ENCODE assay signal across 9 mouse cellular contexts in genomic region chr17:10500795-10501432, GRCm38 (mm10).
DNase-seq lines count a peak whose midpoint lies in the region; ATAC-seq and TF ChIP-seq lines count a peak whose summit lies in the region.
"Had no signal": no experiment of that assay in that cellular context is flagged by ENCODE, and none has a peak within 500 bp of the region (broad histone marks: within the 10 kb centered on the region; RNA-seq: fewer than 3 reads in every experiment).

No protein-coding gene starts in this region.

- H3K4me1 ChIP-seq in midbrain, embryonic 10.5 days: peaks cover 29% of the 10 kb centered on the region
- H3K4me1 ChIP-seq in midbrain, embryonic 15.5 days: peaks cover 13% of the 10 kb centered on the region
- 0 out of 2 replicates have a peak, but pooled peaks cover 4% of the 10 kb centered on the region for H3K4me1 ChIP-seq in kidney, postnatal 0 days (replicated peaks; ENCODE audit: insufficient read depth, low read length)

- peak; percentile 47 for DNase-seq in midbrain, embryonic 10.5 days (ENCODE audit: low spot score)
- peak; percentile 6 for DNase-seq in c-Kit-positive CD71-positive TER-119-positive erythroid progenitor cells, embryonic 14.5 days (ENCODE audit: low spot score)
- no peak for DNase-seq in kidney, postnatal 0 days (ENCODE audit: low spot score)
- peak; percentile 74 for DNase-seq in retina, embryonic 14.5 days (ENCODE audit: low spot score)
- DNase-seq in spleen, postnatal 36 days (ENCODE audit: low spot score in 2 of 2): no peak
- no peak for DNase-seq in frontal cortex, postnatal 14 days (ENCODE audit: low spot score in 2 of 2)
- no peak for DNase-seq in cerebellum, adult 8-10 months

- no peaks in the 10 kb centered on the region for H3K9me3 ChIP-seq in midbrain, embryonic 10.5 days (replicated peaks)
- H3K9me3 ChIP-seq in midbrain, embryonic 15.5 days: no peaks in the 10 kb centered on the region
- no peaks in the 10 kb centered on the region for H3K9me3 ChIP-seq in kidney, postnatal 0 days (replicated peaks; ENCODE audit: low read length)

- no peaks in the 10 kb centered on the region for H3K27me3 ChIP-seq in midbrain, embryonic 10.5 days (ENCODE audit: low read depth, poor library complexity, severe bottlenecking)
- no peaks in the 10 kb centered on the region for H3K27me3 ChIP-seq in midbrain, embryonic 15.5 days (replicated peaks)
- no peaks in the 10 kb centered on the region for H3K27me3 ChIP-seq in kidney, postnatal 0 days (ENCODE audit: insufficient read depth, low read length)

- no peak overlapping the region for H3K9ac ChIP-seq in midbrain, embryonic 15.5 days
- H3K9ac ChIP-seq in kidney, postnatal 0 days (ENCODE audit: low read depth, low read length): no peak overlapping the region

- H3K27ac ChIP-seq in midbrain, embryonic 10.5 days (replicated peaks): peak overlapping the region; percentile 63
- no peak overlapping the region for H3K27ac ChIP-seq in midbrain, embryonic 15.5 days
- H3K27ac ChIP-seq in kidney, postnatal 0 days: no peak overlapping the region

- ATAC-seq in midbrain, embryonic 15.5 days (replicated peaks): no peak
- peak; percentile 46; the same call in 1 of the 2 replicates for ATAC-seq in kidney, postnatal 0 days (replicated peaks; ENCODE audit: low FRiP score, low read depth)

- 23% methylated on average over 12 of the region's 12 CpGs for WGBS in midbrain, embryonic 10.5 days
- 35% methylated on average over 12 of the region's 12 CpGs for WGBS in midbrain, embryonic 15.5 days
- WGBS in kidney, postnatal 0 days: 55% methylated on average over 12 of the region's 12 CpGs

- H3K4me2 ChIP-seq in midbrain, embryonic 15.5 days: no peak overlapping the region
- H3K4me2 ChIP-seq in kidney, postnatal 0 days (ENCODE audit: low read length): no peak overlapping the region

- H3K36me3 ChIP-seq in midbrain, embryonic 10.5 days: no peaks in the 10 kb centered on the region
- no peaks in the 10 kb centered on the region for H3K36me3 ChIP-seq in midbrain, embryonic 15.5 days (replicated peaks)
- no peaks in the 10 kb centered on the region for H3K36me3 ChIP-seq in kidney, postnatal 0 days (ENCODE audit: insufficient read depth, low read length)

- H3K4me3 ChIP-seq in midbrain, embryonic 10.5 days: no peak overlapping the region
- H3K4me3 ChIP-seq in midbrain, embryonic 15.5 days: no peak overlapping the region
- H3K4me3 ChIP-seq in kidney, postnatal 0 days (replicated peaks; ENCODE audit: low read depth, low read length): no peak overlapping the region
- H3K4me3 ChIP-seq: erythroblast, embryonic 14.5 days had no signal

- peak; percentile 60 for TF ChIP-seq CTCF in kidney, postnatal 0 days (IDR thresholded peaks at IDR 0.05; ENCODE audit: low read depth)

Comparison
In these comparisons a context has a peak if more than half of its experiments do, and no peak if none do; other contexts are left out.
1. DNase-seq: peak in midbrain, embryonic 10.5 days (single experiment), c-Kit-positive CD71-positive TER-119-positive erythroid progenitor cells, embryonic 14.5 days (single experiment) and retina, embryonic 14.5 days (single experiment); none in kidney, postnatal 0 days (single experiment), spleen, postnatal 36 days (0 of 2), frontal cortex, postnatal 14 days (0 of 2) and cerebellum, adult 8-10 months (single experiment).